Mouse (Mus musculus) embryonic facial prominence, embryonic 15.5 days (tissue): ENCODE measurements around the gene Gm10392. TPM values are rescaled to one million over a fixed set of nuclear protein-coding genes. Genes with fewer than 3 reads are reported as not detected.
A peak's percentile ranks its signal among the peaks of the same experiment; 100 is the strongest.

Experiments used
- ATAC-seq: fragments of 200-750 bp; cut with Nextera tagmentation; 2 replicates; pipeline ENCODE4 v1.8.0; 2017; ENCODE audit warnings: low read depth, moderate TSS enrichment; ENCODE audit not compliant: insufficient number of reproducible peaks, low FRiP score, low TSS enrichment
- H3K27ac ChIP-seq: fragments of 300-500 bp; sonication (generic); replicated peaks from 2 replicates; pipeline ENCODE4 v1.5.1; 2015; ENCODE audit warnings: mild to moderate bottlenecking, inconsistent platforms
- H3K27me3 ChIP-seq: fragments of 300-500 bp; sonication (generic); 2 replicates; pipeline ENCODE4 v1.6.1; 2015; ENCODE audit warnings: inconsistent platforms
- H3K36me3 ChIP-seq: fragments of 300-500 bp; sonication (generic); 2 replicates; pipeline ENCODE4 v1.6.1; 2015; ENCODE audit warnings: mild to moderate bottlenecking, inconsistent platforms
- H3K4me1 ChIP-seq: fragments of 300-500 bp; sonication (generic); 2 replicates; pipeline ENCODE4 v1.6.1; 2015; ENCODE audit warnings: inconsistent platforms
- H3K4me2 ChIP-seq: fragments of 300-500 bp; sonication (generic); replicated peaks from 2 replicates; pipeline ENCODE4 v1.6.1; 2015; ENCODE audit warnings: mild to moderate bottlenecking, inconsistent platforms
- H3K4me3 ChIP-seq: fragments of 300-500 bp; sonication (generic); replicated peaks from 2 replicates; pipeline ENCODE4 v1.5.1; 2015; ENCODE audit warnings: mild to moderate bottlenecking, inconsistent platforms
- H3K9ac ChIP-seq: fragments of 300-500 bp; sonication (generic); 2 replicates; pipeline ENCODE4 v1.6.1; 2015; ENCODE audit warnings: inconsistent platforms
- H3K9me3 ChIP-seq: fragments of 300-500 bp; sonication (generic); replicated peaks from 2 replicates; pipeline ENCODE4 v1.6.1; 2016; ENCODE audit warnings: inconsistent platforms
- WGBS: fragments of 180-500 bp; shearing (Covaris S2); methylation state at CpG from one replicate; pipeline ENCODE4 v1.1.7; 2015; 5-methylcytosine and 5-hydroxymethylcytosine counted together
- polyA plus RNA-seq: library from polyadenylated mRNA; unstranded; fragments of >200 nt; fragmentation: Nextera tagmentation; extraction: Ambion mirVana; gene quantifications from 2 replicates; pipeline ENCODE4 v1.2.1, GENCODE M21; 2015

The Gm10392 gene
- polyA plus RNA-seq, 1 experiment from 2014 or later, result 0.39 TPM

DNA sequence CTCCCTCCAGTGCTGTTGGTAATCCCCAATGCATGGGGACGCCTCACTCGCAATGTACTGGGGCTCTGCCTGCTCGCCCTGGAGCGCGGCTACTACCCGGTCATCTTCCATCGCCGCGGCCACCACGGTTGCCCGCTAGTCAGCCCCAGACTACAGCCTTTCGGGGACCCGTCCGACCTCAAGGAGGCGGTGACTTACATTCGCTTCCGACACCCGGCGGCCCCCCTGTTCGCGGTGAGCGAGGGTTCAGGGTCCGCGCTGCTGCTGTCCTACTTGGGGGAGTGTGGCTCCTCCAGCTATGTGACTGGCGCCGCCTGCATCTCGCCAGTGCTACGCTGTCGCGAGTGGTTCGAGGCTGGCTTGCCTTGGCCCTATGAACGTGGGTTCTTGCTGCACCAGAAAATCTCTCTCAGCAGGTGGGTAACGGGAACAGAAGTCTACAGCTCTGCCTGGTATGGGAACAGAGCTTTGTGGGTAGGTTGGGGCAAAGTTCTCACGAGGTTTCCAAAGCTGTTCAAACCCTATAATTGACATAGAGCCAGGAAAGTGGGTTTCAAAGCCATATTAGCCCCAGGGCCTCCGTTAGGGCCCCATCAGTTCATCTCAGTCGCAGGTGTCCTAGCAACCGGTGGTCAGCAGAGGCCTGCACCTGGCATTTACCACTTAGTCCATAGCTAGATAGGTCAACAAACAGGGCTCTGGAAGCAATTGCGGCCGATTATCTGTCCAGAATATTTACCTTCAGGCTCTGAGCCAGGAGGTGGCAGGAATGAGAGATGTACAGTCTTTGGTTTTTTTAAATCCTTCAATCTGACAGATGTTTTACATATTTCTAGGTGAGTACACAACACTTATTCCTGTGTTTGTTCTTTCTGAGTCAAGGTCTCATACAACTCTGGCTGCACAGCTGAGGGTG, 3.1 kb downstream of the Gm10392 start, which contains the start of gene Trp53i13:
Trp53i13 (minus strand) TSS at position 344 of the 916 bp plus-strand sequence.
- Histone ChIP-seq H3K27ac (no peak within 1 kb of the TSS; the same call in 1 of the 2 replicates), H3K4me3 (peak within 1 kb of the TSS; percentile 76), H3K4me1 (peaks cover 48% of the 10 kb centered on the region), H3K27me3 (peaks cover 34% of the 10 kb centered on the region), H3K9me3 (no peaks in the 10 kb centered on the region), H3K9ac (peak within 1 kb of the TSS; percentile 31; the same call in 1 of the 2 replicates), H3K4me2 (peak within 1 kb of the TSS; percentile 90), H3K36me3 (no peaks in the 10 kb centered on the region)
- no peak for ATAC-seq
- WGBS, result 6% methylated on average over 39 of the region's 39 CpGs

DNA sequence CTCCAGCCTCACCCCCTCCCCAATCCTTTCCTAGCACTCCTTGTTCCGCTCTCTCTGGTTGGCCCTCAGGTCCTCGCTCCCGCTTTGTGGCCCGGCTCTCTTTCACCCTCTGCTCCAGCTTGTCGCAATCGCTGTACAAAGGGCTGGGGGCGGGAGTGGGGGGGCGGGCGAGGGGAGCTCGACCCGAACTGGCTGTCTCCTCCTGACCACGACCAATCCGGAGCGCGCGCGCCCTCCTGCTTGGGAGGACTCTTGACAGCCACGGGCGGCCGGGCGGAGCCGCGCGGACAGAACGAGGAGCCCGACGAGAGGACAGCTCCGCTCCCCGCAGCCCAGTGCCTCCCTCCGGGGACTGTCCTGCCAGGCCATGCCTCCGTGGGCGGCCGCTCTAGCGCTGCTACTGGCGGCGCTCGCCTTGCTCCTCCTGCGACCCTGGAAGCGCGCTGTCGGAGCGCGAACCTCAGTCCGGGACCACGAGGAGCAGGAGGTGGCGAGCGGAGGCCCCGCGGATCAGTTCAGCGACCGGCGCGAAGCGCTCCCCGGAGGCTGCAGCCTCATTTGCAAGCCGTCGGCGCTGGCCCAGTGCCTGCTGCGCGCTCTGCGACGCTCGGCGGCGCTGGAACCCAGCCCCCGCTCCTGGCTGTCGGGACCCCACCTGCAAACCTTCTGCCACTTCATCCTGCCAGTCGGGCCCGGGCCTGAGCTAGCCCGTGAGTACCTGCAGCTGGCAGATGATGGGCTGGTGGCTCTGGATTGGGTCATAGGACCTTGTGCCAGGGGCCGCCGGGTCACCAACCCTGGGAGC, 4.0 kb downstream of the Gm10392 start, which contains the start of gene Abhd15:
Abhd15 (plus strand) TSS at position 290 of the 805 bp plus-strand sequence.
- Histone ChIP-seq H3K9ac (peak within 1 kb of the TSS; percentile 39; the same call in 1 of the 2 replicates), H3K27ac (peak within 1 kb of the TSS; percentile 58), H3K27me3 (peaks cover 34% of the 10 kb centered on the region), H3K4me1 (peaks cover 45% of the 10 kb centered on the region), H3K4me2 (peak within 1 kb of the TSS; percentile 90), H3K4me3 (peak within 1 kb of the TSS; percentile 76), H3K9me3 (no peaks in the 10 kb centered on the region), H3K36me3 (0 out of 2 replicates have a peak, but pooled peaks cover 3% of the 10 kb centered on the region)
- under 1% methylated on average over 72 of the region's 72 CpGs for WGBS
- peak; percentile 27; the same call in 1 of the 2 replicates for ATAC-seq

DNA sequence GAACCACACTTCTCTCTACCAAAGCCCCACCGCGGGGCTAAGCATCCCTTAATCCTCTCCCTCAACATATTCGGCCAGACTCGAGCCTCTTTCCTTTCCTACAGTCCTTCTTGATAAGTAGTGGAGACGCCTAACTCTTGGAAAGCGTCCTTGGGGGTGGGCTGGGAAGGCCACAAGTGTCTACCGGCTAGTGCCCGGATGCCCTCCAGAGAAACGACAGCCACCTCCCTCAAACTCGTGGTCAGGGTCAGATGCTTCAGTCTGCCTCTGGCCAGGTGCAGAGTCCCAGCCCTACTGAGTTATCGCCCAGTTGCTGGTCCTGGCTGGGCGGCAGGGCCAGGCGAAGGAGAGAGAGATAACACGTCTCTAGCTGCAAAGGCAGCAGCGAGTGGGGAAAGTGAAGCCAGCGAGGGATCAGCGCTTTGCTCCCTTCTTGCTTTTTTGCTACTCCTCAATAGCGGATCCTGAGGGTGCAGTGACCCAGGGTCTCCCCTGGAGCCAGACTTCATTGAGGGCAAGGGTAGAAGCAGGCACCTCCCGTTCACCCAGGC, 4.6 kb downstream of the Gm10392 start:
- peak overlapping the region; percentile 76 for H3K4me3 ChIP-seq
- 0 out of 2 replicates have a peak, but pooled peaks cover 6% of the 10 kb centered on the region for H3K36me3 ChIP-seq
- H3K9me3 ChIP-seq, result no peaks in the 10 kb centered on the region
- H3K4me1 ChIP-seq, result peaks cover 45% of the 10 kb centered on the region
- H3K27me3 ChIP-seq, result peaks cover 34% of the 10 kb centered on the region
- no peak overlapping the region; the same call in 1 of the 2 replicates for H3K27ac ChIP-seq
- no peak for ATAC-seq
- H3K4me2 ChIP-seq, result peak overlapping the region; percentile 90
- WGBS, result 16% methylated on average over 19 of the region's 19 CpGs
- peak overlapping the region; percentile 16; the same call in 1 of the 2 replicates for H3K9ac ChIP-seq

DNA sequence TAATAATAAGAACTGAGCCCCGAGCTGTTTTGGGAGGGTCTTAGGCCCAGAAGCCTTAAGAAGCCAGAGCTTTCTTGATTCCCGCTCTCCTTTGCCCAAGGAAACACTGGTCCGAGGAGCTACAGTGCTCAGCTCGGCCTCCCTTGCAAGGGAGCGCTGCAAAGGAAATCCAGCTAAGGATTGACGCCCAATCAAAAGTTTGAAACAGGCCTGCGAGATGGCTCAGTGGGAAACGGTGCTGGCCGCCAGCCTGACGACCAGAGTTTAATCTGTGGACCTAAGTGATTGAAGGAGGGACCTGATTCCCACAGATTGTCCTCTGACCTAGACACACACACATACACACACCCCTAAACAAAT, 5.2 kb downstream of the Gm10392 start:
- WGBS, result 8% methylated on average over 10 of the region's 10 CpGs
- H3K27ac ChIP-seq, result peak overlapping the region; percentile 58
- ATAC-seq, result no peak

DNA sequence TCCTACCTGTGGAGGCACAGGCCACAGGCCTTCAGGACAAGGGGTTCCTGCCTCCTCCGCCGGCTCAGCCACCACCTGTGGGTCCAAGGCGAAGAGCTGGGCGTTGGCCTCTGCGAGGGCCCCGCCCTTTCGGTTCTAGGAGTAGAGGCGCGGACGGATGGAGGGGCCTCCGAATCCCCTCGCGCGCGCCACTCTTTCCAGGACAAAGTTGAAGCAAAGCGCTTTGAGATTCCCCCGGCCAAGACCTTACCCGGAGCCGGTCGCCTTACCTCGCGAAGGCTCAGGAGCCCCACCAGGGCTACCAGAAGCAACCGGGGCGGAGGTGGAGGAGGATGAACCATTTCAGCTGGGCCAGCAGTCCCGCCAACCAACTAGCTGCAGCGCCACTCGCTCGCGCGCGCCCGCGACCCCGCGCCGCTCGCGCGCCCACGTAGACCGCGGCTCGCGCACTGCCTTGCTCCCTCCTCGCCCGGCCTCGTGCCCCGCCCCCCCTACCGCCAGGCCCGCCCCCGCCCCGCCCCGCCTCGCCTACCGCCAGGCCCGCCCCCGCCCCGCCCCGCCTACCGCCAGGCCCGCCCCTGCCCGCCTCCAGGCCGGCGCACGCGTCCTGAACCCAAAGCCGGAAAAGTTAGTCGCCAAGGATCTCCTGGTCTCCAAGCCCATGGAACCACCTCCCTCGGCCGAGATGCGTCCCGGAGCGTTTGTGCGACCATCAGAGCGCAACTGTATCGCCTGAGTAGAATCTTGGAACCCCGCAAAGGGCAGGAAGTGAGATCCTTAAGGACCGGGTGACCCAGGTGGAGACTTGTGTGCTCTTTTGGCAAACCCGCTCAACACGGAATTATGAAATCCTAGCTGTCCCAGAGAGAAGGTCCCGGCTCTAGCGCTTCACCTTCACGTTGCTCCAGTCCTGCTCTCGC, 5.8 kb downstream of the Gm10392 start:
- ATAC-seq, result peak; percentile 79
- WGBS, result under 1% methylated on average over 73 of the region's 84 CpGs
- no peaks in the 10 kb centered on the region for H3K9me3 ChIP-seq
- peaks cover 52% of the 10 kb centered on the region for H3K4me1 ChIP-seq
- peak overlapping the region; percentile 76 for H3K4me3 ChIP-seq
- H3K4me2 ChIP-seq, result peak overlapping the region; percentile 90
- peaks cover 31% of the 10 kb centered on the region for H3K27me3 ChIP-seq
- H3K9ac ChIP-seq, result peak overlapping the region; percentile 76
- H3K27ac ChIP-seq, result peak overlapping the region; percentile 85
- 0 out of 2 replicates have a peak, but pooled peaks cover 6% of the 10 kb centered on the region for H3K36me3 ChIP-seq

More for the DNA sequence above, 5.2 kb downstream of the Gm10392 start:
- Histone ChIP-seq H3K4me1 (peaks cover 45% of the 10 kb centered on the region), H3K9ac (peak overlapping the region; percentile 39; the same call in 1 of the 2 replicates), H3K9me3 (no peaks in the 10 kb centered on the region), H3K27me3 (peaks cover 34% of the 10 kb centered on the region), H3K4me2 (peak overlapping the region; percentile 90), H3K36me3 (0 out of 2 replicates have a peak, but pooled peaks cover 6% of the 10 kb centered on the region), H3K4me3 (peak overlapping the region; percentile 76)

DNA sequence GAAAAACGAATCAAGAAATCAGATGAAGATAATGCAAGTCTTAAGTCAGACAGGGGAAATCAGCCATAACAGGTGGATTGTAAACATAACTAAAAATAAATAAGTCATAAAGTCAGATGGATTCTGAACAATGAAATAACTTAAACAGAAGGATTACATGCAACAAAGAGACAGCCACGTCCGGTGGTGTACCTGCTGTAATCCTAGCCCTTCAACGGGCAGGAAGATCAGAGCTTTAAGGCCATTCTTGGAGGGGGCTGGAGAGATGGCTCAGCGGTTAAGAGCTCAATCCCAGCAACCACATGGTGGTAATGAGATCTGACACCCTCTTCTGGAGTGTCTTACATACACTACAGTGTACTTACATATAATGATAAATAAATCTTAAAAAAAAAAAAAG, 7.7 kb downstream of the Gm10392 start:
- Histone ChIP-seq H3K36me3 (peaks cover 19% of the 10 kb centered on the region), H3K9ac (no peak overlapping the region), H3K27ac (no peak overlapping the region), H3K27me3 (peaks cover 17% of the 10 kb centered on the region), H3K9me3 (no peaks in the 10 kb centered on the region), H3K4me2 (peak overlapping the region; percentile 11), H3K4me3 (no peak overlapping the region), H3K4me1 (peaks cover 64% of the 10 kb centered on the region)
- WGBS, result 76% methylated on average over 5 of the region's 5 CpGs
- no peak for ATAC-seq

DNA sequence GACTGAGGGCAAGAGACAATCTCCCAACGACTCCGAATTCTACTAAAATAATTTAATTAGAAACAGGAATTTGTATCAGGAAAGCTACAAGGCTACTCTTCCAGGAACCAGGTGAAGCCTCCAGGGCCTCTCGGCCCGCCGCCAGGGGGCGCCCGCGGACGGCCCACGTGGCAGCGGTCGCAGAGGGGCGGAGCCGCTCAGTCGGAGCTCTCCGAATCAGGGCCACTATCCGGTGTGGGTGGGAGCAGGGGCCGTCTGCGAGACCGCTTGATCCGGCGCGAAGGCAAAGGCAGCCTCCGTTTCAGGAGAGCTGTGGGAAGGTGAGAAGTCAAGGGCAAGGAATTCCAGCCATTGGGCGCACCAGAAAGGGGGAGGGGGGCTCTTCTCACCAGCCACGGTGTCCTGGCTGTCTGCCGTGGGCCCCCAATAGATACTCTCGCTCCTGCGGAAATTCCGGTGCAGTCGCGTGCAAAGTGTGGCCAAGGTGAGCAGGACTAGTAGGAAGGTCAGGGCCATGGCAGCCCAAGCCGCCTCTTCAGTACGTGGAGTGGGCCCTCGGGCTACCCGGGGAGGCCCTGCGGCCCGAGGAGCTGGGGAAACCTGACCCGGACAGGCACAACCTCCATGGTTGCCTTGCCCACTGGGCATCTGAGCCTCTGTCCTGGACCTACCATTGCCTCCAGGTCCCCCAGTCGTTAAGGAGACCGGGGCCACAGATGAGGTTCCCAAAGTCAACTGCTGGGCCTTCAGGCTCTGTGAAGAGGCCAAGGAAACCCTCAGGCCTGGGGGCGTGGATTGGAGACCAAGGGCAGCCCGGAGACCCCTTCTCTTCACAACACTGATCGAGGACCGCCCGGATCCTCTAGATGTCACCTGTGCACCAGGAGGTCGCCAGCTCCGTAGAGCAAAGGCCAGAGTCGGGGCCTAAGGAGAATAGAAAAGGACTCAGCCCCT, 10.7 kb downstream of the Gm10392 start:
- Histone ChIP-seq H3K27me3 (no peaks in the 10 kb centered on the region), H3K9me3 (no peaks in the 10 kb centered on the region), H3K4me2 (peak overlapping the region; percentile 73), H3K4me3 (peak overlapping the region; percentile 39), H3K27ac (peak overlapping the region; percentile 60), H3K9ac (peak overlapping the region; percentile 26; the same call in 1 of the 2 replicates), H3K36me3 (peaks cover 49% of the 10 kb centered on the region), H3K4me1 (peaks cover 42% of the 10 kb centered on the region)
- 17% methylated on average over 49 of the region's 49 CpGs for WGBS
- ATAC-seq, result peak; percentile 44

DNA sequence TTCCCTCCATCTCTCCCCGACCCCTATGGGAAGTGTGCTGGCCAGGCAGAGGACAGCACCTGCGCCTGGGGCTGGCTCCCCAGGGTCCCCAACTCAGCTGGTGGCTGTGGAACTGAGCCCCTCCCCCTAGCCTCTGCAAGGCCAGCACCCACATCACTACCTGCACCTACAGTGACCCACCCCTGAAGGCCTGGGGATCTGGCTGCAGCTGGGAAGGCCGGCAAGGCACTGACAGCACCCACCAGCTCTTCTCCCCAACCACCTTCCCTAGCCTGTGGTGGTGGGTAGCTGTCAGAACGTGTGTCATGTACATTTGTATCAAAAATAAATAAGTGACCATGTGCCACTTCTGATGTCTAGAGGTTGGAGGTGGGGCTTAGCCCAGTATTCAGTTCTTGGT, 11.6 kb downstream of the Gm10392 start:
- Histone ChIP-seq H3K4me2 (no peak overlapping the region), H3K4me1 (peaks cover 48% of the 10 kb centered on the region), H3K27me3 (no peaks in the 10 kb centered on the region), H3K4me3 (no peak overlapping the region), H3K36me3 (peaks cover 58% of the 10 kb centered on the region), H3K27ac (peak overlapping the region; percentile 60), H3K9ac (no peak overlapping the region), H3K9me3 (no peaks in the 10 kb centered on the region)
- 74% methylated on average over 4 of the region's 4 CpGs for WGBS
- ATAC-seq, result no peak

DNA sequence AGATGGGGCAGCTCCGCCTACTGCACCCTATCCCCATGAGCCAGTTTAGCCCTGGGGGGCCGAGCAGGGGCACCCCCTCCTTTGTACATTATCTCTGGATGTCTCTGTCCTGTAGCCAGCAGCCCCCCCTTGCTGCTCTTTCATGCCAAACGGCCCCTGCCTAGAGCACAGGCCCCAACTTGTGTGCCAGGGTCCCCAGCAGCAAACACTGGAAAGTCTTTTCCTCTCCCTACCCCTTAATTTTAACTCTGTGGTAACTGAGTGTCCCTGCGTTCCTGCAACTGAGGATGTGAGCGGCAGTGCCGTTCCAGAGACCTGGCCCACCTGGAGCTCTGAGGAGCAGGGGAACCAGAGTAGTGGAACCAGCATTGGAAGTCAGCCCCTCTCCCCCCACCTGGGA, 12.1 kb downstream of the Gm10392 start:
- WGBS, result 56% methylated on average over 6 of the region's 6 CpGs
- no peak for ATAC-seq
- H3K9ac ChIP-seq, result no peak overlapping the region
- peak overlapping the region; percentile 60; the same call in 1 of the 2 replicates for H3K27ac ChIP-seq
- H3K4me3 ChIP-seq, result no peak overlapping the region
- H3K27me3 ChIP-seq, result no peaks in the 10 kb centered on the region
- no peaks in the 10 kb centered on the region for H3K9me3 ChIP-seq
- H3K4me2 ChIP-seq, result no peak overlapping the region
- peaks cover 62% of the 10 kb centered on the region for H3K36me3 ChIP-seq
- peaks cover 44% of the 10 kb centered on the region for H3K4me1 ChIP-seq
